Mouse (Mus musculus): ENCODE results near the gene Lrrc58. TPM values are rescaled to one million over a fixed set of nuclear protein-coding genes. Genes with fewer than 3 reads are reported as not detected.
A peak's percentile ranks its signal among the peaks of the same experiment; 100 is the strongest.

Gene Lrrc58
- total RNA-seq (2022): 10 to 100 TPM; 57.2 to 67.5 (median 65.3) TPM

DNA sequence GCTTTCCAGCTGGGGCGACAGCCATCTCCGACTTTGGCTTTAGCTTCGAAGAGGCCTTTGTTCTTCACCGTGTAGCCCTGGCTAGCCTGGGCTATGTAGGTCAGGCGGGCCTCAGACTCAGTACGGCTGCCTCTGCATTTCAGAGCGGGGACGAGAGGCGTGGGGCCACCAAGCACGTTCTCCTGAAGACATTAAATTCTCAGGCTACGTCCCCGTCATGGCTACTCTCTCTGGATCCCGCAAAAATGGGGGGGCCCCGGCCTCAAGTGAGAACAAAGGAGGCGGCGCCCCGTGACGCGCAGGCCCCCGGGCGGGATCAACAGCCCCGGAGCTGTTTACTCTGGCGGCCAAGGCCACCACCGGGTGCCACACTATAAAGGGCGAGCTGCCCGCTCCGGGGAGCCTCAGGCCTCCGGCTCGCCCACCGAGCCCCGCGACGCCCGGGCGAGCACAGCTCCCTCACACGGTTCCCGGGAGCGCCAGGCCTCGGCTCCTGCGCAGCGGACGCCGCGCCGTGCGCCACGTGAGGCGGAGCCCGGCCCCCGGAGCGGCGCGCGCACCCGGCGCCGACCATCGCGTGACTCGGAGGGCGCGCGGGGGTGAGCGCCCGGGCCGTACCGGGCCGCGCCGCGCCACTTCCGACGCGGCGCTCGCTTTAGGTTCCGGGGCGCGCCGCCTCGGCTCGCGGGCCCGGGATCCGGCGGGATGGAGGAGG is at the start of gene Lrrc58:
Lrrc58 (plus strand) TSS at position 599 of the 715 bp plus-strand sequence.
- DNase-seq (ENCODE audit: low spot score): peak; percentile 77

DNA sequence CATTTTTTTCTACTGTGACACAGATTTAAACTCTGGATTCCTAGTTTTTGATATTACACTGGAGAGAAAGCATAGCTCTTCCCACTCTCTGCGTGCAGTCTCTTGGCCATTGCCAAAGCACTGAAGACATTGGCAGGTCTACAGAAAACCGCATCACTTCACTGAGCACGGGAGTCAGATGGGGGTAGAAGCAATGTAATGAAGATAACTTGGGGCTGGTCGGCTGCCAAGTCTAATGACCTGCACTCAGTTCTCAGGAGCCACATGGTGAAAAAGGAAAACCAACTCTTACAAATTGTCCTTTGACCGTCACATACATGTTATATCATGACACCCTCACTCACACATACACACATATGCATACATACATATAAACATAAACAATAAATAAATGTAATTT is 44.2 kb upstream of the Lrrc58 start:
- DNase-seq (ENCODE audit: low spot score): no peak

DNA sequence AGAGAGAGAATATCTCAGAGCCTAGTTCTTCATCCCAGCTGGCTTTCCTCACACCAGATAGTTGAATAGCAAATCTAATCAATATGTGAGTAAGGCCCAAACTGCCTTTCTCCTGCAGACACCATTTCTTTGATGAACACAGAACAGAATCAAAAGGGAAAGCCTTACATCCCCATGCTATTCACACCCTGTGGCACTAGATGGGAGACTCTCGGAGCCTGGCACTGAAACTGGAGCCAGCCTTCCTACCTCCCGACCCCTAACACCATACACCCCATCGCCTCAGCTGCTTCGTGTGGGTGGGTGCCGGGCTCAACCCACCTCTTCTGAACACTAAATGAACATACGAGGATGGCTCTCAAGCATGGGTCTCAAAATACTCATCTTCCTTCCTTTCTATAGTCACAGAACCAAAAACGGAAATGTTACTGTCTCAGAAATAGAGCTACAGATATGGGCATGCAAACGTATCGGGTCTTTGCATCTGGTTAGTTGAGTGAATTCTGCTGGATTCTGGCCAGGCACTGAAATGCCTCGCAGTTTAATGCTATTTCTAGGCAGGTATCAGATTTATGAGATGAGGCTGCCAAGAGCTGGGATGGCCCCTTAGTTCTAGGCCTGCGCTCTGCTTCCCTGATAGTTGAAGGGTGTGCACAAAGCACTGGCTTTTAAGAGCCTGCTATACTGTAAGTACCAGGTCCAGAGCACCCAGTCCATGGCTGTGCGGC is 43.2 kb upstream of the Lrrc58 start:
- DNase-seq (ENCODE audit: low spot score): no peak

DNA sequence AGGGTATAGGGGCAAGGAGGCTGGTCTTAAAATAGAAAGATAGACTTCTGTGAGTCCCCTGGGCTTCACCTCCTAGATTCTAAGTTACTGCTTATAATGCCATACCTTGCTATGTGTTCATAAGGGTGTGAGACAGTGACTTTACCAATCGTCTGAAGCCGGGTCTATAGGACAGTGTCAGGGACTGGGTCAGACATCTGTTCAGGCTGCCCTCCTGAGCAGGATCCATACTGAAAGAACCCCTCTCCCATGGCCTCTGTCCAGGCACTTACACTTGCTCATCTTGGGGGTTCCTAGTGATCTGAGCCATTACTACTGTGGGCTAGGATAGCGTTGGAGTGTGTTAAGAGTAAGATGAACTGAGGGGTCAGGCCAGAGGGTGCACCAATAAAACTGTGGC is 41.9 kb upstream of the Lrrc58 start:
- DNase-seq (ENCODE audit: low spot score): no peak

DNA sequence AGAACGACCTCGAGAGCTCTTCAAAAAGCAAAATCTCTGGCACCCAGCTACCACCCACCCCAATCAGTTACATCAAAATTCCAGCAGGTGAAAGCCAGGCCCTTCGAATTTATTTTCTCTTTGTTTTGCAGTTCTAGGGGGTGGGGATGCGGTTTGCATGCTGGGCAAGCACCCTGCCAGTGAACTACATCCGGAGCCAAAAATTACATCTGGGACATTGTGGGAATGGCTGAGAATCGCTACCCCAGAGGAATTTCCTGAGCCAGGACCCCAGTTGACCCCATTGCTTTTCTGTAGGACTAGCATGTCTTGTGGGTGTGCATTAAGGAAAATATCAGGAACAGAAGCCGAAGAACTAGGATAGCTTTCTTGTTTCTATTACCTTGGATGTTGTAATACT is 37.1 kb upstream of the Lrrc58 start:
- DNase-seq (ENCODE audit: low spot score): no peak

DNA sequence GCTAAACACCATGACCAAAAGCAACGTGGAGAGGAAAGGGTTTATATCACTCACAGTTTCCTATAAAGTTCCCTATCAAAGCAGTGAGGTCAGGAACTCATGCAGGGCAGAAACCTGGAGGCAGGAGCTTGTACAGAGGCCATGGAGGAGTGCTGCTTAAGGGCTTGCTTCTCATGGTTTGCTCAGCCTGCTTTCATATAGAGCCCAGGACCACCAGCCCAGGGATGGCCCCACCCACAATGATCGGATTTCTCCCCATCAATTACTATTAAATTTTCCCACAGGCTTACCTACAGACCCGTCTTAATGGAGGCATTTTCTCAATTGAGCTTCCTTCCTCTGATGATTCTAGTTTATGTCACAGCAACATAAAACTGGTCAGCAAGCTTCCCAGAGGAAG is 30.6 kb upstream of the Lrrc58 start:
- DNase-seq (ENCODE audit: low spot score): no peak

DNA sequence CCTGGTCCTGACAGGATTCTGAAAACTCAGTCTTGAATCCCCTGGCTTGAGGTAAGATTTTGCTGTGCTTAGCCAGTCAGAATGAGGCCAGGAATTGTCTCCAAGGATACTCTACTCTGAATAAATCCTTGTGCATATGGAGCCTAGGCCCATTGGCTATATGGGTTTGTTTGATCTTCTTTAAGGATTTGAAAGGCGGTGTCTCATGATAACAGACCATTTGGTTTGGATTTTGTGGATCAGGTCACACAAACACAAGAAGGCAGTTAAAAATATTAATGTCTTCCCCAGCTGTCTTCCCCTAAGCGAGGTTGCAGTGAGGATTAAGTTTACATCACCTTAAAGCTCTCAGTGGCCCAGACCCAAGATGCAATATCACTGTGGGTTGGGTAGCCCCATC is 25.8 kb upstream of the Lrrc58 start:
- no peak for DNase-seq (ENCODE audit: low spot score)

DNA sequence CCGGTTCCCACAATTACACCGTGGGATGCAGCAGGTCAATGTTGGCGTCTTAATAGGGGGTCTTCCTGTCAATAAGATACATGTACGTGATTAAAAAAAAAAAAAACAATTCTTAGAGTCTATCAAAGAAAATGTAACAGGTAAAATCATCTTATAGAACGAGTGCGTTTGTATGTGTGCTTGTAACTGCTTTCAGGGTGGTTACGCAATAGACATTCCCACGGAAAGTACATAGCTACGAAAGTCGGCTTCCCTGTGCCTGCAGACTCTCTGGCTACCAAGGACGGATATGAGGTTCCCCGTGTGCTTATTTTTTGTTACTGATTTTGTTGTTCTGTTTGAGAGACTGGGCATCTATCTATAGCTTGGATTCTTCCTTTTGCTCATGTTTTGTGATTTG is 24.4 kb upstream of the Lrrc58 start:
- no peak for DNase-seq (ENCODE audit: low spot score)

DNA sequence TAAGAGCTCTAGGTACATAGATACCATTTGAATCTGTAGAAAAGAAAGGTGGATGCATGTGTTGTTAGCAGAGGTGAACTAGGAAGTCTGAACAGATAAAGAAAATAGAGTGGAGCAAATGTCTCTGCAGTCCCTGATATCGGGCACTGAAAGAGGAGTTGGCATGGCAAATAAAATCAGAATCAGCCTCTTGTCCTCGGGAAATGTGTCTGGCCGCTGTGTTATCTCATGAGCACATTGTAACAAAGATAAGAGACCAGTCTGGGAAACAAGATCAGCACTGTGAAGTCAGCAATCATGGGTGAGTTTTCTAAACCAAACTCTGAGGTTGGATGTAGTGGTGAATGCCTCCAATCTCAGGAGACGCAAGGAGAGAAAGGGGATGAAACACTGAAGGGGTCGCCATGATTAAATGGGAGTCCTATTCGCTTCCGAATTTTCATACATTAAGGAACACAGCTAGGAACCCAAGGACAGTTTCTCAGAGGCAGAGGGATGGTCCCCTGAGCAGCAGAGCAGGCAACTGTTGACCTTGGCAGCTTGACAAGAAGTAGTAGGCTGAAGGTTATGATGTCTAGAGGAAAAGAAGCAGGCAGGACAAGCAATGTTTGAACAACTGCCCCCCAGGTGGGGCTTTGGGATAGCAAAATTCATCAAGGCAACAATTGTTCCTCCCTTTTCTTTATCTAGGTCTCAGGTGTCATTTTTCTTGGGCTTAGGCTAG is 22.8 kb upstream of the Lrrc58 start:
- DNase-seq (ENCODE audit: low spot score): peak; percentile 41

DNA sequence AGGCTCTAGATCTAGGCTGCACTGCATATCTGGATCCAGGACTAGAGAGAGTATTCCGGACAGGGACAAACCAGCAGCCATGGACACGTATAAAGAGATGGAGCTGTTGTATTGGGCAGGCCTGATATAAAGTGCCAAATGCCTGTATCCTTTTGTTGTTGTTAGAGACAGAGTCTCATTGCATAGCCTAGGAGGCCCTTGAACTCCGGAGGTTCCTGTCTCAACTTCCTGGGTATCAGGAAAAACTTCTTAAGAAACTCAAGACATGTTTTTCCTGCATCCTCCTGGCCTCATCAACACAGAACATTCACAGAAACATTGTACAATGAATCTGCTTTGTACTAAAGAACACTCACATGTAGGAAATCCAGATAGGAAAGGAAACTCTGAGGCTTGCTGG is 21.1 kb upstream of the Lrrc58 start:
- no peak for DNase-seq (ENCODE audit: low spot score)

DNA sequence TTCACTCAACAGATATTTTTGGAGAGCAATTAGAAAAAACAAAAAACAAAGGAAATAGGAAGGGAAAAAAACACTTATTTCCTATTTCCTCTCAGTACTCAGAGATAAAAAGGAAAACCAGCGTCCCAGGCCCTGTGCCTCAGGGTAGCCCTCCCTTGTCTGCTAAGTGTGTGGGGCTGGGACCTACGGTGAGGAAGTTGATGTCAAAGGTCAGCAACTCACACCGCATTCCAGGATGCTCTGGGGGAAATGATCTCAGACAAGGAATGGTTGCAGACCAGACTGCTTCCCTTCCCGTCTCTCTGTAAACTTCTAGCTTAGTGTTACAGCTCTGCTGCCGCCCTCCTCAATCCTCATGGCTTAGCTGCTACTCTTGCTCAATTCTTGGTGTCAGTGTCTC is 16.8 kb upstream of the Lrrc58 start:
- DNase-seq (ENCODE audit: low spot score): peak; percentile 80

DNA sequence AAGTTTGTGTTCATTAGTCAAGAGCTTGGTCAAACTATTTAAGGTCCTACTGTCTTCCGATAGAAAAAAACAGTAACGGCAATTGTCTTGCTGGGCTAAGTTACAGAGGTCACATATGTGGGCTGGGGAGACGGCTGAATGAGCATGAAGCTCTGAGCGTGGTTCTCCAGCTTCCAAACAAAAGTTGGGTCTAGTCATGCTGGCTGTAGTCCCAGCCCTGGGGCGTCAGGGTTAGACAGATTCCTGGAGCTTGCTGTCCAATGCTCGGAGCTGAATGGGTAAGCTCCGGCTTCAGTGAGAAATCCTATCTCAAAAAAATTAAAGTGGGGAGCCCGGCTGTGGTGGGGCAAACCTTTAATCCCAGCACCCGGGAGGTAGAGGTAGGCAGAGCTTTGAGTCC is 14.9 kb upstream of the Lrrc58 start:
- DNase-seq (ENCODE audit: low spot score): no peak

DNA sequence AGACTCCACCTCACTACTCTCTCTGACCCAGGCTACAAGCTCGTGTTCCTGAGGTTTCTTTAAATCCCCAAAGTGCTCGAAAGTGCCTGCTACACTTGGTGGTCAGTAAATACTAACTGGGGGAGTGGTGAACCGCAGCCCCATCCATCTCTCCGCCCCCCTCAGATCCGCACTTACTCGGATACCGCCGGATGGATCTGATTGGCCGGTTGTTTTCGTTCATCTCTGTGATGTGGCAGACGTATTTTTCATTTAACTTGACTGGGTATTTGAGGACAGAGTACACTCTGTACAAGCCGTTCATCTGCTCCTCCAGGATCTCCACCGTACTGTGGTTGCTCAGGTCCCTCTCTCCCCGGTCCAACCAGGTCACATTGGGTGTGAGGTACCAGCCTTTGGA is 14.1 kb upstream of the Lrrc58 start:
- DNase-seq (ENCODE audit: low spot score): no peak

DNA sequence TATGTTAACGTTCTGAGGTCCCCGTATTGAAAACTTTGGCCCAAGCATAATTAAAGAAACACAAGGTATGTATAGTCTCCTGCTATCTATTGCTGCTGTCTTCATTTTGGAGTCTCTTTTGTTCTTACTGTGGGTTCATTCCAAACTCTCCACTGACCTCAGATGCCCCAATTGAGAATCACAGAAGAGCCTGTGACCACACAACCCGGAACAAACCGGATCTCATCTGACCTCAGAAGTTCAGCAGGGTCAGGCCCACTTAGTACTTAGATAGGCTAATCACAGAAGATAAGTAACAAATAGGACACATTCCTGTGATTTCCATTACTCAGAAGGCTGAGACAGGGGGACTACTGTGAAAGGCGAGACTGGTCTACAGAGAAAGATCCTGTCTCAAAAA is 13.6 kb upstream of the Lrrc58 start:
- DNase-seq (ENCODE audit: low spot score): no peak

DNA sequence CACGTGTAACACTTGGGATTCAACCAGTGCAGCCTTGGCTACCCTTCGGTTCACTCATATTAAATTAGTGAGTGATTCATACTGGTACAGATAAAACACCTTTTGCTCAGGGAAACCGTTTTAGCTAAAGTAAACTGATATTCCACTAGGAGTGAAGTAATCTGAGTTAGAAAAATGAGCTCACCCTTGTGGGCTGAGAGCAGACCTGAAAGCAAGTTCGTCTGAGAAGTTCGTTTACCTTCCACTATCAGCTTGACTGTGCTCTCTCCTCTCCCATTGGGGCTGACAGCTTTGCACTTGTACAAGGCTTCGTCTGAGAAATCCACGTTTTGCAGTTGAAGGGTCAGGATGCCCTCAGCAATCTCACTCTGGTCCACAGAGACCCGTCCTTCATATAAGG is 12.6 kb upstream of the Lrrc58 start:
- no peak for DNase-seq (ENCODE audit: low spot score)

DNA sequence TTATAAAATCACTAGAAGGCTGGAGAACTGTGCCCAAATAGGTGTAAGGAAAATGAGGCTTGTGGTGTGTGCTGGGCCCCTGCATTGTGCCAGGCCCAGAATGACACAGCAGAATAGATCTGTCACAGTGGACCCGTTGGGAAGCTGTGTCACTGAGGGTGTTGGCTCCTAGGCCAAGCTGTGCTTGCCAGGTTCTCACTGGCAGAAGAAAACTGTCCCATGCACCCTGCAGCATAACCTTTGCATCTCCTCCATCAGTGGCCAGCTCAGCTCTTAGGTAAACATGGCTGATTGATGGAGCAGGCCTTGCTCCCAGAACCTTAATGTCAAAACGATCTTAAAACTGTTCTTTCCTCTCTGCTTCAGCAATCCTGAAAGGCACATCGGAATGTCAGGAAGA is 11.9 kb upstream of the Lrrc58 start:
- DNase-seq (ENCODE audit: low spot score): no peak

DNA sequence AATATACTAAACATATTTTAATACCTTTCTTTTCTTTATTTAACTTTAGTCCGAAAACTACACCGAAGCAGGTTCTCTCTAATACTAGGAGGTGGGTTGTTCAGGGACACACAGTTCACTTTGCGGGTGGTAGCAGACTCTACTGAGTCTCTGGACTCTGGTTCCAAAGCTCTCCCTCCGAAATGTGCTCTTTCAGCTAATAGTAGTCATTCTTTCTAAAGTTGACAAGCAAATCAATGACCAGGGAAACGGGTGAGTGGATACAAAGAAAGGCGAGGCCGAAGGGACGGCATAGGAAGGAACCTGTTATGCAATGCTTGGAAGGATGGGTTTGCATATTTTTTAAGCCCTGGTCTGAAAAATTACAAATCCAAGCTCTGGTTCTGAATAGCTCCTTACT is 10.7 kb upstream of the Lrrc58 start:
- no peak for DNase-seq (ENCODE audit: low spot score)

DNA sequence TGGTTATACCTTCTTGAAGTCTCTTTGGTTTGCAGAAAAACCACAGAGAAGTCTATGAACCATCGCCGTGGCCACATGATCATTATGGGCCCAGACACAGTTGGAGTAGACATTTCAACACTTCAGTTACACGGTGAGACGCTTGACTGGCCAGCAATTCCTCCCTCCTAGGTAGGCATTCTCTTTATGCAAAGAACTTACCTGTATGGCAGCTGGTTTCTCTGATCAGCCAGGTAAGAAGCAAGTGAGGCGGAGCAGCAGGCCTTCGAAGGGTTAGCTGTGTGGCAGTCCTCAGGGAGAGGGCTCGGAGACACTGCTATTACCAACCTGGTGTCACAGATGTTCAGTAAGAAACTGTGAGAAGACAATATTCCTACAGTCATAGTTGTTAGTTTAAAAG is 8.0 kb upstream of the Lrrc58 start:
- no peak for DNase-seq (ENCODE audit: low spot score)

DNA sequence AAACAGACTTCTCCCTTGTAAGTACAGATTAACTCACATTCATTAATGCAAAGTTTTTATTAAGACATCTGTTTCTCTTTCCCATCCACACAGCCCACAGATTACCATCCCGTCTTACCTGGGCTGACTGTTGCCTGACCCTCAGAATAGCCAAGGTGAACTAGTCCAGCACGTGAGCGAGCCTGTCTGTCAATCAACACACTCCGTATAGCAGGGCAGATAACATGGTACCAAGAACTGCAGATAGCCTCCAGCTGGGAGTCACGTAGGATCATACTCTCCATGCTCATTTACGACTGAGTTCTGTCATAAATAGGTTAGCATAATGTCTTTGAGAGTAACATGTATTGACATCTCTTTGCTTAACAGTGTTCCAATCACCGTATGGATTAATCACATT is 7.2 kb upstream of the Lrrc58 start, which contains the start of gene Gm36028:
Gm36028 (minus strand) TSS at position 118 of the 400 bp plus-strand sequence.
- no peak for DNase-seq (ENCODE audit: low spot score)

DNA sequence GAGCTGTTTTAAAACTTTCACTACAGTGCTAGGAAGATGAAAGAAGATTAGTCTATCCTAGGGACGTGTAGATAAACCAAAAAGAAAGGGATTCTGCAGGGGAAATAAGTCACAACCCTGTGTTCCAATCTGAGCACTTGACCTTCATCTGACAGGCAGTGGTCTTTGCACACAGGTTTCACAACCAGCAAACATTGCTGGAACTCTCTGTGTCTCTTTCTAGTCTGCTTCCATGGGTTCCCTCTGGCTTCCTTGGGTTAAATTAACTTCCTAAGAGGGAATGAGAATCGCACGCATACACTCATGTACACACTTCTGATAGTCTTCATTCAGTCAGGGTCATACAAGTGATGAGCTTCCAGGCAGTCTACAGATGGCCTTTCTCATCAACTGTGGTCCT is 4.3 kb upstream of the Lrrc58 start:
- no peak for DNase-seq (ENCODE audit: low spot score)

DNA sequence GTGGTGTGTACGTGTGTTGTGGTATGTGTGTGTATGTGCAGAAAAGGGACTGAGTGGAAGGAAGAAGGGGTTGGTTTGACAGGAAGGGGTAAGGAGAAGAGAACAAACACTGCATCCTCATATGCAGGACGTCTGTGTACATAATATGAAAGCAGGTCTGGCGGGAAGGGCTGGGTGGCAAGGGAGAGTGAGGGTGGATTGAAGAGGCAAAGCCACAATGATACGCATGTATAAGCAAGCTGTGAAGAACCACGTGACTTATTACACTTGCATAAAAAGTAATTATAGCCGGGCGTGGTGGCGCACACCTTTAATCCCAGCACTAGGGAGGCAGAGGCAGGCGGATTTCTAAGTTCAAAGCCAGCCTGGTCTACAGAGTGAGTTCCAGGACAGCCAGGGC is 2.3 kb upstream of the Lrrc58 start:
- DNase-seq (ENCODE audit: low spot score): no peak

DNA sequence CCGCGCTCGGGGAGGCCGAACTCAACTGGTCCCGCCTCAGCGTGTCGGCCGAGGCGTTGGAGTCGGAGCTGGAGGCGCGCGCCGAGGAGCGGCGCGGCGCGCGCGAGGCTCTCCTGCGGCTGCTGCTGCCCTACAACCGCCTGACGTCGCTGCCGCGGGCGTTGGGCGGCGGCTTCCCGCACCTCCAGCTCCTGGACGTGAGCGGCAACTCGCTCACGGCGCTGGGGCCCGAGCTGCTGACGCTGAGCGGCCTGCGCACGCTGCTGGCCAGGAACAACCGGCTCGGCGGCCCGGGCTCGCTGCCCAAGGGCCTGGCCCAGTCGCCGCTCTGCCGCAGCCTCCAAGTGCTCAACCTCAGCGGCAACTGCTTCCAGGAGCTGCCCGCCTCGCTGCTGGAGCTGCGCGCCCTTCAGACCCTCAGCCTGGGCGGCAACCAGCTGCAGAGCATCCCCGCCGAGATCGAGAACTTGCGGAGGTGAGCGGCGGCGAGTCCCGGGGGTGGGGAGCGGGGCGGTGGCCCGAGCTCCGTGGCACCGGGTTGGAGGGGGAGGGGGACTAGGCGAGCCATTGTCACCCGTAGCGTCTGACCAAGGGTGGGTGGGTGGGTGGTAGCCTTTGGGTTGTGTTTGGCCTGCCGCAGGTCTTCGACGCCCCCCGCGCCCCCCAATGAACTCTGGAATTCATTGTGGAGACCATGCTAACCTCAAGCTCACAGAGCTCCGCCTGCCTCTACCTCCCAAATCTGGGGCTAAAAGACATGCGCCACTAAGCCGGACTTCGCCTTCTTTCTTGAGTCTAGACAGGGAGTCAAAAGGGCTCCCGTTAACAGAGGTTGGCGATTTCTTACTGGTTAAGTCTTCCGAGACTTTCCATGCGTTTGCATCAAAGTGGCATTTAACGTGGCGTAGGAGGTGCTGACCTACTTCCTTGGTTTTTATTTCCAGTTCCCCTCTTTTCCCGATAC is 599 bp downstream of the Lrrc58 start:
- no peak for DNase-seq (ENCODE audit: low spot score)

Measured in heart, adult 8-10 months (tissue).